ENCODE assay signal across 8 mouse cellular contexts in the genomic region with DNA sequence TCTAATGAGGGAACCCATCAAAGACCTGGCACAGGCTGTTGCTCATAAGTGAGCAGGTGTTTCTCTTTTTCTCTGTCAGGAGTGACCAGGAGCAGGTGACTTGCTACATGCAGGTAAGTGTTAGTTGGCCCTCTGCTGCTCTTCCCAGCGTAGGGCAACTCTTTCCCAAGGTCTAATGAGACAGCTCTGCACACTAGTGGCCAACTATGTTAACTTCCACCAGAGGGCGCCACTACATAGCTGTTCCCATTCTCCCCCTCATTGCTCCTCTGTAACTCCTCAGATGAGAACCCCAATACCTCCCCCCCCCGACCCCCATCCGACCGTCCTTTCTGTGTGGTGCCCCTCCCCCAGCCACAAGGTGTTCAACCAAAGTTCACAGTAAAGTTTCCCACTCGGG. TPM values are rescaled to one million over a fixed set of nuclear protein-coding genes. Genes with fewer than 3 reads are reported as not detected.
DNase-seq lines count a peak whose midpoint lies in the region; ATAC-seq lines count a peak whose summit lies in the region.

No protein-coding gene starts in this region.

- no peaks in the 10 kb centered on the region for H3K36me3 ChIP-seq in limb, embryonic 11.5 days (ENCODE audit: control insufficient read depth, insufficient read depth, low read length)

- WGBS in limb, embryonic 11.5 days: 18% methylated on average over 6 of the region's 6 CpGs

- H3K9me3 ChIP-seq in limb, embryonic 11.5 days (ENCODE audit: control insufficient read depth, low read length): no peaks in the 10 kb centered on the region

- H3K4me2 ChIP-seq in limb, embryonic 11.5 days (ENCODE audit: low read depth, severe bottlenecking): no peak overlapping the region

- H3K4me1 ChIP-seq in limb, embryonic 11.5 days (ENCODE audit: control insufficient read depth, insufficient read depth, low read length): no peaks in the 10 kb centered on the region

- ATAC-seq in hematopoietic stem cell, adult 5-6 weeks (replicated peaks in 1 of 2; ENCODE audit: insufficient read depth in 1 of 2, low FRiP score in 2 of 2, low TSS enrichment in 1 of 2, low read depth in 1 of 2, poor library complexity in 2 of 2, severe bottlenecking in 2 of 2): peak; percentile 59 to 79
- no peak for ATAC-seq in limb, embryonic 11.5 days (ENCODE audit: insufficient number of reproducible peaks, low FRiP score, low TSS enrichment, low read depth)
- ATAC-seq in erythroid progenitor cell, adult 5-6 weeks (replicated peaks; ENCODE audit: low FRiP score, poor library complexity, severe bottlenecking): no peak

- H3K9ac ChIP-seq in limb, embryonic 11.5 days (ENCODE audit: low read length): no peak overlapping the region

- H3K27ac ChIP-seq in limb, embryonic 11.5 days (replicated peaks; ENCODE audit: low read depth, low read length): no peak overlapping the region

- peak; percentile 49 for DNase-seq in ovary, postnatal 36 days (ENCODE audit: low spot score)
- no peak for DNase-seq in ovary, postnatal 10 days (ENCODE audit: low spot score)
- DNase-seq in WW6 (ENCODE audit: low read depth, low spot score): peak; percentile 56
- DNase-seq in cerebellum, postnatal 36 days: peak; percentile 27 to 40
- DNase-seq in limb, embryonic 11.5 days (ENCODE audit: low spot score): peak; percentile 69
- DNase-seq in retina, adult 2 months (ENCODE audit: low read depth, low spot score): peak; percentile 20

- no peak overlapping the region for H3K4me3 ChIP-seq in limb, embryonic 11.5 days (ENCODE audit: low read depth, low read length)

- H3K27me3 ChIP-seq in limb, embryonic 11.5 days (ENCODE audit: control insufficient read depth, insufficient read depth, low read length): peaks cover 36% of the 10 kb centered on the region

RNA-seq across cellular contexts. Expression of a gene that starts 4.7 kb away (rescaled TPM):
- 0.44 TPM in 1 of 2 replicates, not detected in the other for total RNA-seq in hematopoietic stem cell, adult 5-6 weeks (2017)
- polyA plus RNA-seq in limb, embryonic 11.5 days (2014; fragmentation: Nextera tagmentation; extraction: Ambion mirVana): not detected in 2 replicates
- not detected in 2 replicates for total RNA-seq in erythroid progenitor cell, adult 5-6 weeks (2015; ENCODE audit: low replicate concordance)
- not detected in 2 replicates for total RNA-seq in erythroid progenitor cell, adult 5-6 weeks (2017; ENCODE audit: low replicate concordance)

RNA-seq across cellular contexts. Expression of a gene that starts 47.2 kb away (rescaled TPM):
- 15.3 and 18.2 TPM in 2 replicates for total RNA-seq in hematopoietic stem cell, adult 5-6 weeks (2017)
- 18.7 and 19.8 TPM in 2 replicates for polyA plus RNA-seq in limb, embryonic 11.5 days (2014; fragmentation: Nextera tagmentation; extraction: Ambion mirVana)
- 52.3 and 68.3 TPM in 2 replicates for total RNA-seq in erythroid progenitor cell, adult 5-6 weeks (2015; ENCODE audit: low replicate concordance)
- total RNA-seq in erythroid progenitor cell, adult 5-6 weeks (2017; ENCODE audit: low replicate concordance): 52.8 and 65.1 TPM in 2 replicates

Comparison
In these comparisons a context has a peak if more than half of its experiments do, and no peak if none do; other contexts are left out.
1. ATAC-seq: peak in hematopoietic stem cell, adult 5-6 weeks (2 of 2); none in limb, embryonic 11.5 days (single experiment) and erythroid progenitor cell, adult 5-6 weeks (single experiment).